Mouse (Mus musculus) liver, embryonic 12.5 days (tissue): ENCODE measurements around the gene Coro1b. TPM values are rescaled to one million over a fixed set of nuclear protein-coding genes. Genes with fewer than 3 reads are reported as not detected.

ENCODE experiments used
- ATAC-seq: fragments of 200-750 bp; cut with Nextera tagmentation; 2 replicates; pipeline ENCODE4 v1.8.0; 2017; ENCODE audit warnings: moderate number of reproducible peaks, mild to moderate bottlenecking, moderate library complexity
- H3K27ac ChIP-seq: fragments of 300-500 bp; sonication (generic); 2 replicates; pipeline ENCODE4 v1.5.1; 2016; ENCODE audit warnings: mild to moderate bottlenecking
- H3K27me3 ChIP-seq: fragments of 300-500 bp; sonication (generic); replicated peaks from 2 replicates; pipeline ENCODE4 v1.6.1; 2016; ENCODE audit warnings: mild to moderate bottlenecking, moderate library complexity
- H3K36me3 ChIP-seq: fragments of 300-500 bp; sonication (generic); 2 replicates; pipeline ENCODE4 v1.6.1; 2016; ENCODE audit warnings: mild to moderate bottlenecking, moderate library complexity
- H3K4me1 ChIP-seq: fragments of 300-500 bp; sonication (generic); 2 replicates; pipeline ENCODE4 v1.6.1; 2016
- H3K4me2 ChIP-seq: fragments of 300-500 bp; sonication (generic); 2 replicates; pipeline ENCODE4 v1.6.1; 2016; ENCODE audit warnings: mild to moderate bottlenecking, moderate library complexity
- H3K4me3 ChIP-seq: fragments of 300-500 bp; sonication (generic); 2 replicates; pipeline ENCODE4 v1.5.1; 2016; ENCODE audit warnings: mild to moderate bottlenecking, moderate library complexity
- H3K9ac ChIP-seq: fragments of 300-500 bp; sonication (generic); 2 replicates; pipeline ENCODE4 v1.6.1; 2016; ENCODE audit warnings: mild to moderate bottlenecking, moderate library complexity
- H3K9me3 ChIP-seq: fragments of 300-500 bp; sonication (generic); replicated peaks from 2 replicates; pipeline ENCODE4 v1.6.1; 2016; ENCODE audit warnings: mild to moderate bottlenecking, moderate library complexity
- WGBS: fragments of 180-500 bp; shearing (Covaris S2); methylation state at CpG from one replicate; pipeline ENCODE4 v1.1.7; 2016; ENCODE audit not compliant: insufficient replicate concordance; 5-methylcytosine and 5-hydroxymethylcytosine counted together
- polyA plus RNA-seq: library from polyadenylated mRNA; unstranded; fragments of >200 nt; fragmentation: Nextera tagmentation; extraction: Ambion mirVana; gene quantifications from 2 replicates; pipeline ENCODE4 v1.2.1, GENCODE M21; 2016

Gene Coro1b
- polyA plus RNA-seq, 1 experiment from 2014 or later = 86.5 TPM

DNA sequence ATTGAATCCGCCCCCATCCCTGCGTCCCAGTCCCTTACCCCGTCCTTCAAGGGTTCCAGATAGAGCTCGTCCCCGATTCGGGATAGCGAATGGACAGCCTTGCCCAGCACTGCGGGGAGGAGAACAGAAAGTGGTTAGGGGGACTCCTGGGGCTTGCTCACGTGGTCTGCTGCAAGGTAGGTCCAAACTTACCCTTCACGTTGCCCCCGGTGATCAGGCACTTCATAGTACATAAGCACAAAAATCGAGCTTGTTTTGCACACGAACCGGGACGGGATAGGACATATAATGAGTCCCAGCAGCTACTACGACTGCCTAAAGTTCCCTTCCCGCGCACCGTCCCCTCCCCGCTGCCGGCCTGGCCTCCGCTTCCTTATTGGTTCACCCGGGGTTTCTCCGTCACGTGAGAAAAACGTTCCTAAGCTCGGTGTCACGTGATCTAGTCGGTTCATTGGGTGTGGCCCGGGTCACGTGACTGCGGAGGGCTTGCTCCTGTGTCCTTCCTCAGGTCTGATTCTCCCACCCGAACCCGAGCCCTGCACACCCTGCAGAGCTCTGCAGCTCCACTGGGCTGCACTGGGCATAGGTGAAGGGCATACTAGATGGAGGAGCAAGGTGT lies 53.0 kb downstream of the Coro1b start, which contains the start of gene Rad9a:
Gene Rad9a (minus strand): TSS at position 372 of the 619 bp plus-strand sequence.
- H3K4me3 ChIP-seq = peak within 1 kb of the TSS; percentile 75
- H3K27me3 ChIP-seq = peaks cover 31% of the 10 kb centered on the region
- no peaks in the 10 kb centered on the region for H3K9me3 ChIP-seq
- WGBS = under 1% methylated on average over 34 of the region's 34 CpGs
- peaks cover 42% of the 10 kb centered on the region for H3K36me3 ChIP-seq
- peak within 1 kb of the TSS; percentile 79 for H3K9ac ChIP-seq
- ATAC-seq = peak; percentile 86
- peaks cover 61% of the 10 kb centered on the region for H3K4me1 ChIP-seq
- peak within 1 kb of the TSS; percentile 91 for H3K4me2 ChIP-seq
- peak within 1 kb of the TSS; percentile 84 for H3K27ac ChIP-seq

DNA sequence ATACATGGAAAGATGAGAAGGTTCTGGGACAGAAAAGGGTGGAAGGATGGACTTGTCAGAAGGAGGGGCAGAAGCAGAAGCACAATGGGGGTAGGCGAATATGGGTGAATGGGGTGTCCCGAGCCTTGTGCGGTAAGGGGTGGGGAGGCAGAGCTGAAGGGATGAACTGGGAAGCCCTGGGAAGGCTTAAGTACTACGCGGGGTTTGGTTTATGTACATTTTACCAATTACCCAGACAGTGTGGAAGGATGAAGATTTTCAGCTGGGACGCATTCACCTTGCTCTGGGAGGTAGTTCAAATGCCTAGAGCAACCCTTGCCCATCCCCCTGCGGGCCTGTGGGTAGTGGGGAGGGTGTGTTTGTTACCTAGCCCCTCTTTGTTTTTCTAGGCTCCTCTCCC lies 53.7 kb downstream of the Coro1b start:
- Histone ChIP-seq H3K36me3 (peaks cover 34% of the 10 kb centered on the region), H3K27ac (peak overlapping the region; percentile 52; the same call in 1 of the 2 replicates), H3K4me1 (peaks cover 54% of the 10 kb centered on the region), H3K27me3 (peaks cover 35% of the 10 kb centered on the region), H3K9ac (peak overlapping the region; percentile 70), H3K4me2 (peak overlapping the region; percentile 91), H3K9me3 (no peaks in the 10 kb centered on the region), H3K4me3 (peak overlapping the region; percentile 75)
- WGBS = 36% methylated on average over 7 of the region's 7 CpGs
- ATAC-seq = no peak

DNA sequence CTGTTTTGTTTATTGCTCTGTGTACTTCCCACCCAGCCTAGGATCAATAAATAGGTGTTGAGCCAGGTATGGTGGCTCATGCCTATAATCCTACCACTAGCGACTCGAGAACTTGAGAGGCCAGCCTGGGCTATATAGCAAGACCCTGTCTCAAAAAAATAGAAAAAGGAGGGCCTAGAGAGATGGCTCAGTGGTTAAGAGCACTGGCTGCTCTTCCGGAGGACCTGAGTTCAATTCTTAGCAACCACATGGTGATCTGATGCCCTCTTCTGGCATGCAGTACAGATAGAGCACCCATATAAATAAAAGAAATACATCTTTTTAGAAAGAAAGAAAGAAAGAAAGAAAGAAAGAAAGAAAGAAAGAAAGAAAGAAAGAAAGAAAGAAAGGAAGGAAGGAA lies 54.7 kb downstream of the Coro1b start:
- Histone ChIP-seq H3K4me2 (no peak overlapping the region), H3K4me1 (peaks cover 50% of the 10 kb centered on the region), H3K9ac (no peak overlapping the region), H3K4me3 (no peak overlapping the region), H3K36me3 (peaks cover 24% of the 10 kb centered on the region), H3K27me3 (peaks cover 41% of the 10 kb centered on the region), H3K9me3 (no peaks in the 10 kb centered on the region), H3K27ac (0 out of 2 replicates have a peak overlapping the region, but pooled peaks have one; percentile 52)
- no peak for ATAC-seq
- WGBS = 47% methylated on average over 3 of the region's 3 CpGs

Other genes starting within 250 kb of the Coro1b start
- 24.7 and 26.1 TPM in 2 replicates for gene Tcirg1, start 241.5 kb upstream of the Coro1b start, polyA plus RNA-seq
- gene Ndufs8, start 235.8 kb upstream of the Coro1b start, polyA plus RNA-seq = 197 and 218 TPM in 2 replicates
- 1.8 and 1.9 TPM in 2 replicates for gene Aldh3b1, start 218.8 kb upstream of the Coro1b start, polyA plus RNA-seq
- gene Unc93b1, start 213.4 kb upstream of the Coro1b start, polyA plus RNA-seq = 14.3 and 15.3 TPM in 2 replicates
- 0.04 TPM in 1 of 2 replicates, not detected in the other for gene Aldh3b3, start 190.0 kb upstream of the Coro1b start, polyA plus RNA-seq
- 0.14 and 0.22 TPM in 2 replicates for gene Aldh3b2, start 176.3 kb upstream of the Coro1b start, polyA plus RNA-seq
- gene Acy3, start 162.0 kb upstream of the Coro1b start, polyA plus RNA-seq = 9.1 and 10.0 TPM in 2 replicates
- 1.2 and 1.3 TPM in 2 replicates for gene Tbx10, start 155.9 kb upstream of the Coro1b start, polyA plus RNA-seq
- 18.6 and 21.0 TPM in 2 replicates for gene Nudt8, start 148.0 kb upstream of the Coro1b start, polyA plus RNA-seq
- 0.85 and 1.1 TPM in 2 replicates for gene Gm49405, start 148.0 kb upstream of the Coro1b start, polyA plus RNA-seq
- gene Doc2g, start 145.3 kb upstream of the Coro1b start, polyA plus RNA-seq = 1.3 and 1.5 TPM in 2 replicates
- gene Ndufv1, start 135.8 kb upstream of the Coro1b start, polyA plus RNA-seq = 186 and 187 TPM in 2 replicates
- 583 and 622 TPM in 2 replicates for gene Gstp1, start 110.6 kb upstream of the Coro1b start, polyA plus RNA-seq
- 6.2 and 7.3 TPM in 2 replicates for gene Gstp2, start 102.6 kb upstream of the Coro1b start, polyA plus RNA-seq
- gene Gstp3, start 89.0 kb upstream of the Coro1b start, polyA plus RNA-seq = 15.0 and 18.5 TPM in 2 replicates
- 0.37 and 0.53 TPM in 2 replicates for gene Cabp2, start 67.0 kb upstream of the Coro1b start, polyA plus RNA-seq
- gene Cdk2ap2, start 51.4 kb upstream of the Coro1b start, polyA plus RNA-seq = 93.2 and 101 TPM in 2 replicates
- 4.8 and 5.0 TPM in 2 replicates for gene Pitpnm1, start 48.6 kb upstream of the Coro1b start, polyA plus RNA-seq
- 42.0 and 43.6 TPM in 2 replicates for gene Aip, start 22.8 kb upstream of the Coro1b start, polyA plus RNA-seq
- not detected in 2 replicates for gene Gpr152, start 8.8 kb upstream of the Coro1b start, polyA plus RNA-seq
- gene Cabp4, start 4.6 kb upstream of the Coro1b start, polyA plus RNA-seq = 0.06 and 0.07 TPM in 2 replicates
- 24.3 and 26.2 TPM in 2 replicates for gene Ptprcap, start 5.0 kb downstream of the Coro1b start, polyA plus RNA-seq
- 39.1 and 39.4 TPM in 2 replicates for gene Rps6kb2, start 14.7 kb downstream of the Coro1b start, polyA plus RNA-seq
- 0.93 and 1.3 TPM in 2 replicates for gene Carns1, start 26.9 kb downstream of the Coro1b start, polyA plus RNA-seq
- 4.3 and 4.9 TPM in 2 replicates for gene Tbc1d10c, start 42.7 kb downstream of the Coro1b start, polyA plus RNA-seq
- gene Ppp1ca, start 43.4 kb downstream of the Coro1b start, polyA plus RNA-seq = 572 and 577 TPM in 2 replicates
- 26.5 and 26.8 TPM in 2 replicates for gene Rad9a, start 53.0 kb downstream of the Coro1b start, polyA plus RNA-seq
- 0.73 and 1.3 TPM in 2 replicates for gene Clcf1, start 65.6 kb downstream of the Coro1b start, polyA plus RNA-seq
- gene AC109138.7, start 65.7 kb downstream of the Coro1b start, polyA plus RNA-seq = not detected in 2 replicates
- 12.8 and 13.2 TPM in 2 replicates for gene Pold4, start 83.3 kb downstream of the Coro1b start, polyA plus RNA-seq
- gene Ssh3, start 120.6 kb downstream of the Coro1b start, polyA plus RNA-seq = 2.2 and 2.6 TPM in 2 replicates
- gene Ankrd13d, start 134.5 kb downstream of the Coro1b start, polyA plus RNA-seq = 0.99 and 1.4 TPM in 2 replicates
- gene Grk2, start 157.6 kb downstream of the Coro1b start, polyA plus RNA-seq = 15.7 and 17.9 TPM in 2 replicates
- gene Kdm2a, start 249.7 kb downstream of the Coro1b start, polyA plus RNA-seq = 25.4 and 28.1 TPM in 2 replicates